Mouse (Mus musculus) layer of hippocampus, postnatal 10 days (tissue): ENCODE measurements around the gene Gse1. TPM values are rescaled to one million over a fixed set of nuclear protein-coding genes. Genes with fewer than 3 reads are reported as not detected.

ENCODE experiments used
- DNase-seq, 2 experiments: peaks; one replicate each; pipeline ENCODE4 v3.0.0; 2021; ENCODE audit warnings: low spot score in 2 of 2
- total RNA-seq, 2 experiments: library from RNA; stranded (reverse); gene quantifications; 2 replicates each; pipeline ENCODE4 v1.2.3; 2021

Gse1 gene
- total RNA-seq, 2 experiments from 2014 or later: 65.0 to 79.3 TPM

DNA sequence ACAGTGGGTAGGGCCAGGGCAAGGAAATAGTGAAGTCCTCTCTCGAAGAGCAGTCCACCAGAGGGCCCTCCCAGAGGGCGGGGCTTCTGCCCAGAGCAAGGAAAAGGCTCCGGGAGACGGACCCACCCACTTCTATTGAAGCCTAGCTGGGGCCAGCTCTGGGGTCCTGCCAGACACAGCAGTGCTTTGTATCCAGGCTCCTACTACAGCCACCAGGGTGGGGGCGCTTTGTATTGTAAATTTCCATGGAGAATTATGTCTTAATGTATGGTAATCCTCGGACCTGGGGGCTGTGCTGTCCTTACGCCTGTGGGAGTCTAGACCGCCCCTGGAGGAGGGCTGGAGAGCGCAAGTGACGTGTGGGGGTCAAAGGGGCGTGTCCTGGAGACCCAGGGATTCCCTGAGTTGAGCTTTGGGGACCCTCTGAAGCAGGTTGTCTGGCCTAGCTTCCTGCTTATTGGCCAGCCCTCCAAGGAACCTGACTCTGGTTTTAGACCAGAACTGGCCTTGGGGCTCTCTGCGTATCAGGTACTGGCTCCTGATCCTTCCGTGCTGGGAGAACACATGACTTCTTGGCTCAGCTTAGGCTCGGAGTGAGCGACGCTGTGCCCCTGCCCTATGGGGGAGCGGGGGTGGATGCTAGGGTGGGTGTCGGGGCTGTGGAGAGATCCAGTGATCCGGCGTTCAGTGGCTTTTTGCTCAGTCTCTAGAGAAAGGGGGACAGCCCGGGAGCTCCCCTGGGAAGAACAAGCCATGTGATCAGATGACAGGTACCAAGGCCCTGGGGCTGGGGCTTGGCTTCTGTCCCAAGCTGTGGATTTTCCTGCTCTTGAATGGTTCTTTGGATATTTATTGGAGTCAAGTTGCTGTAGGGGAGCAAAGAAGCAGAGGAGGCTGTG, 281.1 kb downstream of the Gse1 start:
- DNase-seq: no peak

DNA sequence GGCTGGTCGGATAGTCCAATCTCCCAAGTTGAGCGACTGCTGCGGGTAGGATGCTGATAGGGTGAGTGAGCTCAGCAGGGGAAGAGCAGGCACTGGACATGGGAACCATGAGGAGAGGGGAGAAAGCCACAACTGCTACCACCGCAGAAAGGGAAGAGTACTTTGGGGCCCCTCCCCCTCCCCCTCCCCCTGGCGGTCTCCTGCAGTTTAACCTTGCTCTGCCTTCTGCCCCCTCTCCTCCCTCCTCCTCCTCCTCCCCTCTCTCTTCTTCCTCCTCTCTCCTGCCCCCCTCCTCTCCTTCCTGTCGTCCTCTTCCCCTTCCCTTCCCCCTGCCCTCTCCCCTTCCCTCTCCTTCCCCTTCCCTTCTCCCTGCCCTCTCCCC, 281.8 kb downstream of the Gse1 start:
- DNase-seq: no peak

DNA sequence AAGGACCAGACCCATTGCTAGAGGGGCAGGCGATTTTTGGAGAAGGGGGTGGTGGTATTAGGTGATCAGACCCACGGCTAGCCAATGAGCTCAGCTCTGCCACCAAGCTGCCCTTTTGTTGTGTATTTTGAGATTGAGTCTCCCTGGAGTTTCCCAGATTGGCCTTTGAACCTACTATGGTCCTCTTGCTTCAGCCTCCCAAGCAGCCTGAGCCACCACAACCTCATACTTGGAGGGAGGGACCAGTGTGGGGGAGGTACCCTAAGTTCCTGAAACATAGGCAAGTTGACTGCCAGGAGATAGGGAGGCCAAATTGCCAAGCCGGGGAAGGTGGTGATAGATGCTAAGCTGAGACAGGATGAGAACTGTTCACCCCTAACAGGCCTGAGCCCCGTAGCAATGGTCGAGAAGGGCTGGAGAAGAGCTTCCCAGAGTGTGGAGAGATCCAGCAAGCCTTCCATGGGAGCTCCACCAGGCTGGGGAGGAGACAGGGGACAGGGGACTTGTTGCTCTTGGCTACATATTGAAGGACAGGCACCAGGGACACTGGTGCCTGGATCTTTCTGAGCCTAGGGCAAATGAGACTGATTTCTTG, 282.7 kb downstream of the Gse1 start:
- DNase-seq: no peak

DNA sequence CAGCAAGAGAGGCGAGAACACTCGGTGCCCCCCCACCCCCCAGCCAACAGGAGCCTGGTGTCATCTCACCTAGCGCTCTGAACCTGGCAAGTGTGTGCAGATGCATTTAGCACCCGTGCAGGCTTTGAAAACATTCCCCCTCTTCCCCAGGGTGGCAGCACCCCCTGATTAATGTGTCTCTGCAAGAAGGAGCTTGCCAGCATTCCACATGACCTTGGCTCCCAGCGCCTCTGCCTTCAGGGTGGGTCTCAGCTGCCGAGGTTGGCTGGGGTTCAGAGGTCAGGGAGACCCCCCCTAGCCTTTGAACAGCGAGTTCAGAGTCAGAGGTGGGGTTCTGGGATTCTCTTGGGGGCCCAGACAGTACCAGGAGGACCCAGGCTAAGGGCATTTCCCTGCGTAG, 283.5 kb downstream of the Gse1 start:
- DNase-seq: no peak

DNA sequence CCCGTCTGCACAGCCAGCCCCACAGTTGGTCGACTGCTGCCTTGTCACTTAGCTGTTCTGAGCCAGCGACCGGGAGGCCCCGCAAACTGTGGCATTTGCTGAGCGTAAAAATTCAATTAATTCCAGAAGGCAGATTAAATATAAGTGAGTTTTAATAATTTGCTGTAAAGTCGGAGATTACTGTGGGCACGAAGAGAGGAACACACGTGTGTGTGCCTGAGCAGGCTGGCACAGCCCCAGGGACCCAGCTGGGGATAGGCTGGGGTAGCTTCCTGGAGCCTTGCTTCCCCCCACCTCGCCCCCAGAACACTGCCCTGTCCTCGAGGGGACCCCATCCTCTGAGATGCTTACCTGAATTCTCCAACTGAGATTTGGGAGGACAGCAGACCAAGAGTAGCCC, 284.1 kb downstream of the Gse1 start:
- DNase-seq: no peak

DNA sequence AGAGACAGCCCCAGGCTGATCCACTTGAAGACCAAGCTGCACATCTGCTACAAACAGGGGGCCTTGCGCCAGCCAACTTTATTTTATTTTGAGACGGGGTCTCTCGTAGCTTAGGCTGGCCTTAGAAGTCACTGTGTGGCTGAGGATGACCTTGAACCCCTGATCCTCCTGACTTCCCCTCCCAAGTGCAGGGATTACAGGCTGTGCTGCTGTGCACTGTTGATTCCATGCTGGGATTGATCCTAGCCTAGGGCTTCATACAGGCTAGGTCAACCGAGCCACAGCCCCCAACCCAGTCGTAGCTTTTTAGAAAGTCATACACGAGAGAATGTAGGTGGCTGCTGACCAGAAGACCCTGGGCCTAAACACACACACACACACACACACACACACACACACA, 284.9 kb downstream of the Gse1 start:
- no peak for DNase-seq

DNA sequence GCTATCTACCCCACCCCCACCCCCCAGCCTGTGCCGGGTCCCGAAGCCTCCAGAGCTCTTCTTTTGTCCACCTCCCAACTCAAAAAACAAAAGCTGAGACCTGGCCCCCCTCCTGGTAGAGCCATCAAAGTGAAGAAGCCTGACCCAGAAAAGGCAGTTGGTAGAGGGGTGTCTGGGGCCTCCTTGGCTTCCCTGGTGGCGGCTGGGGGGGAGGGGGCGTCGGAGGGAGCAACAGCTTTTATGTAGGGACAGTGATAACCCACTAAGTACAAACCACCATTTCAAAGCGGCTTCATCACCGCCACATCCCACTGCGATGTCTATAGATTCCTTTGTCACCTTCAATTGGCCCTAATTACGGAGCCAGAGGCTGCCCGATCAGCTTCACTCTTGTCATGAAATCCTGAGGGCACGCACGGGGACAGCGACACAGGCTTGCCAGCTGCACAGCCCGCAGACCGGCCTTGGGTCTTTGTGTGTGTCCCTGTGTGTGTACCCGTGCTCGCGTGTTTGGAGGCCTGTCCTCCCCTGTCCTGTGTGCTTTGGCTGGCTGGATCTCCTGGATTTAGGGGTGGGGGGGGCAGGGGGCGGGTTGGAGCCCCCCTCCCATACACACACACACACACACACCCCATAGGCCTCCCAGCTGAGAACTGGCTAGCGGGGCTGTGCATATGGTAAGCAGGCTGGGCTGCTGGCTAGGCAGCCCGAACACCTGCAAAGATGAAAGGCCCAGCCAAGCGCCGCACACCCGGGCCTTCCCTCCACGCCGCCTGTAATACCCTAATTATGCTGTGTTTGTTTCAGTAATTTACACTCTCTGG, 285.6 kb downstream of the Gse1 start:
- DNase-seq: no peak

DNA sequence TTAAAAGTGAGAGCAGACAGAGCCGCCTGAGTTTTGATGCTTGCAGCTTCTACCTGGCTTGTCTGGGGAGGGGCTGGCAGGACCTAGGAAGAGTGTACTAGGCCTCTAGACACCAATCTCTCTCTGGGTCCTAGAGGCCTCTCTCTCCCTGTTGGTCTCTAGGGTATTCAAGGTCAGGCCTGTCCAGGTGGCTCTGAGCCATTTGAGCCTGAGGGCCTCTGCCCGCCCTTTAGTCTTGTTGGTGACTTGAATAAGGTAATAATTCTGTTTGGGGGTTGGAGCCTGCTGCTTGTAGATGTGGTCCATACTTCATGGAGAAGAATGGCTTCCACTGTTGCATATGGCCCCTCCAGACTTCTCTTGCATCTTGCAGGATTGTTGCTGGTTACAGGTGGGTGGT, 287.0 kb downstream of the Gse1 start:
- DNase-seq: no peak

DNA sequence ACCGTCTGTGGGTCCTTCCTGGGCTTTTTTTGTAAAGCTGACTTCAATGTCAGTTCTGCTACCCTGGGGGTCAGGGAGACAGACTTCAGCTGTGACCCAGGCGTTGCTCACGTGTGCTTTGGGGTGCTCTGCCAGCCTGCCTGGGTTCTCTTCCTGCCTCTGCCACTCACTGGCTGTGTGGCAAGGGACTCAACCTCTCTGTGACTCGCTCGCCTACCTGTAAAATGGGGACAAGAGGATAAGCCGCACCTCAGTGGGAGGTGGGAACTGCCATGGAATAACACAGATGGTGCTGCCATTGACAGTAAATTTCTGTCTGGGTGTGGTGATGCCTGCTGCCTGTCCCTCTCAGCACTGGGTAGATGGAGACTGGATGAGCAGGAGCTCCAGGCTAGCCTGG, 287.4 kb downstream of the Gse1 start:
- no peak for DNase-seq

DNA sequence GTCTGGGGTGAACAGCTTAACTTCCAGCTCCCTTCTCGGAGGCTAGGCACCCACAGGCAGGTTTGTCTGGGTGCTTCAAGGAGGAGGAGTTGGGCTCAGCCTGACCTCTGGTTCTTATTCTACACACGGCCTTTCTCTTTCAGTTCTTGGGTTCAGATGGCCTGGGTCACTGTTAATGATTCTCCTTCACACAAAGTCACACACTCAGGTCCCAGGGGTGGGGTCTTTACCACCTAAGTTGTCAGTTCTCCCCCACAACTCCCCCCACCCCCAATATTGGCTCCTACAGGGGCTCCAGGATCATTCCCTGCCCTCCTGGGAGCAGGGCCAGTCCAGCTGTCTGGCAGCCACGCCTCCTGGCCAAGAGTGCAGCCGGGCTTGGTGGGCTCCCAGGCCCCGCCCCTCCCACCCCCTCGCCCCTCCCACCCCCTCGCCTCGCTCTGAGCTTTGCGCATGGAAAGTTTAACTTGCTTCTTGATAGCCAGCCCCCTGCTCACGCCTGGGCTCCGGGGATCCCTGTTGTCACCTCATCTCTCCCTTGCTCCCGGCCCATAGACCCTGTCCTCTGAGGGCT, 288.0 kb downstream of the Gse1 start:
- no peak for DNase-seq

DNA sequence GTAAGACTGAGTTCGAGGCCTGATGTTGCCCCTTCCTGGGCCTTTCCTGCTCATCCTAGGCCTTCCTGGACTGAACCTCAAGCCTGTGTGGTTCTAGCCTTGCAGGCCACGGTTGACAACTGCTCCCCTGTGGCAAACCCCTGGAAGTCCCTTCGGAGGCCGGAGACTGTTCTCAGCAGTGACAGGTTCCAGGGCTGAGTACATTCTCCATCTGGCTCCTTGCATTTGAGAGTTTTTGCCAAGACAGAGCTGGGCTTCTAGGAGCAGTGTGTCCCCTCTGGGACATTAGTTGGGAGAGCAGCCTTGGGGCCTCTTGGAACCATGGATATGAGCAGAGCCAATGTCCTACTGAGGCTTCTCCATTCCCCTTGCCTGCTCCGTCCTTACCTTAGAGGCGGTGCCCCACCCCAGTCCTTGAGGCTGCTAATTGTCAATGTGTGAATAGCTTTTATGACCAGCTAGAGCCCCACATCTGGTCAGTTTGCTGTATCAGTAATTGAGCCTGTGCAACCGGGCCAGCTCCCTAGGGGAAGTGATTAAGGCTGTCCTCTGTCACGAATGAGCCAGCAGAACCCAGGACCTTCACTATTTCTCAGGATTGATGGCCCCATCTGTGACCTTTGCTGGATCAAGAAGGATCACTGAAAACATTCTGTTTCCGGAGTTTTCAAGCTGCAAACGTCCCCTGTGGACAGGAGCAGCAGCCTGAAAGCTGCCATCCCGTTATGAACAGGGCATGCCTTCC, 289.6 kb downstream of the Gse1 start:
- DNase-seq: no peak

DNA sequence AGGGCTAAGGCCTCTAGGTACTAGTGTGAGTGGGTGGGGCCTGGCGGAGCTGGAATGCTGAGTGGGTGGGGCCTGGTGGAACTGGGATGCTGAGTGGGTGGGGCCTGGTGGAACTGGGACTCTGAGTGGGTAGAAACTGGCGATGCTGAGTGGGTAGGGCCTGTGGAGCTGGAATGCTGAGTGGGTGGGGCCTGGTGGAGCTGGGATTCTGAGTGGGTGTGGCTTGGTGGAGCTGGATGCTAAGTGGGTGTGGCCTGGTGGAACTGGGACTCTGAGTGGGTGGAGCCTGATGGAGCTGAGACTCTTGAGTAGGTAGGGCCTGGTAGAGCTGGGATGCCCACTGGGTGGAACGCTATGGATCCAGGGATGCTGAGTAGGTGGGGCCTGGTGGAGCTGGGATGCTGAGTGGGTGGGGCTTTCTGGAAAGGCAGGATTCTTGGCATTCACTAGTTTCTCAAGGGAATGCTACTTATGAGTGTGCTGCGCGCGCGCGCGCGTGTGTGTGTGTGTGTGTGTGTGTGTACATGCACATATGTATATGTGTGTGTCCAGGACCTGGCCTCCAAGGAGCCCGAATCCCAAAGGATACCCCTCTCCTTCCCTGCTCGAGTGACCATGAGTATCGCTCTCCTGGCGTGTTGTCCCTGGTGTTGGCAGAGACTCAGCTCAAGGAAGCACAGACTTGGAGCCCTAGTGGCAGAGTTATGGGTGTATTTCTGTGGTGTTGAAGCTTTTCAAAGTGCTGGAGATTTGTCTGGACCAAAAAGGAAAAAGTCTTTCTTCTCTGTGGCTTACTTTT, 290.7 kb downstream of the Gse1 start:
- DNase-seq: no peak

DNA sequence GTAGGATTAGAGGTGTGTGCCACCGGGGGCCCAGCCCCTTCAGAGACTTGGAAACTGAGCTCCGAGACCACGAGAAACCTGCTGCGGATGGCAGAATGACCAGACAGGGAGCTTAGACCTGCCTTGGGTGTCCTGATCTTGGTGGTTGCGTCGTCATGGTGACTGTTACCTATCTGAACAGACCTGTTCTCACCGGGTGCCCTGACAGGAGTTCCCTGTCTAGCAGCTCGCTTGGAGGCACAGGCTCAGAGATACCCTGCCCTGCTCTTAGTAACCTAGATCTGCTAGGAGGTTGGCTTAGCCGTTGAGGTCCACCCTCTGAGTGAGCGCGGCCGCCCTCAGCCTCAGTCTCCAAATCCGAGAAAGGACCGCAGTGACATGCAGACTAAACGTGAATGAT, 292.0 kb downstream of the Gse1 start:
- no peak for DNase-seq

DNA sequence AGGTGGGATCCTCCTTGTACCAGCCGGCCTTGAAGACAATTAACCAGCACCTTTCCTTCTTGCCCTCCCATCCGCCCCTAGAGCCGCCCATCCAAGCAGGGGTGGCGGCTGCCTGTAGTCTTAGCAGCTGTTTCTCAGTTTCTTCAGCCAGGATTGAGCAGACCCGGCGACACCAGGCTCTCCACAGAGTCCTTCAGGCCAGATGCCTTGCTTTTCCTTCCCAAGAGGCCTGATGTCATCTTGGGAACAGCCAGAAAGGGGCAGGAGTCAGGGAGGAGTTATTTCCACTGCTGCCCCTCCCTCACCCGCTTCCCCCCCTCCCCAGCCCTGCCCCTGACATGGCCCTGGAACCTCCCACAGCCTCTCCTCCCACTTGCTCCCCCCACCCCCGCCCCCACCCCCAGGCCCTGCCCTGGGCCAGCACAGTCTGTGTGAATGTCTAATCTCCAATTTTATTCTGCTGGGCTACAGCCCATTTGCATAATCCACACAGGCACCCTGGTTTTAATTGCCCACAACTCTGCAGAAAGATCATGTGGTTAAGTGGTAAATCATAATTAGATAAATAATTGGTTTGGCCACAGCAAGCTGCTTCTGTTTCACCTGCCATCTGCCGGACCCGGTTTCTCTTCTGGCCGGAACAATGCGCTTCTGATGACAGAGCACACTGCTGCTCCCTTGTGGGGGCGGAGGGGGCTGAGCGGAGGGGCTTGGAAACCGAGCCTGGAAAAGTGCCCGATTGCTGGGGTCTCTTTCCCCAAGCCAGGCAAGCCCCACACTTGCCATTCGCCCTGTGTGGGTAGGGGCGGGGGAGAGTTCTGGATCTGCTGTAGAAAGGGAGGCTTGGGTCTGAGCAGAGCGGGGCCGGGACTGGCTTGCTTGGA, 292.7 kb downstream of the Gse1 start:
- peak; percentile 75 to 82 for DNase-seq

DNA sequence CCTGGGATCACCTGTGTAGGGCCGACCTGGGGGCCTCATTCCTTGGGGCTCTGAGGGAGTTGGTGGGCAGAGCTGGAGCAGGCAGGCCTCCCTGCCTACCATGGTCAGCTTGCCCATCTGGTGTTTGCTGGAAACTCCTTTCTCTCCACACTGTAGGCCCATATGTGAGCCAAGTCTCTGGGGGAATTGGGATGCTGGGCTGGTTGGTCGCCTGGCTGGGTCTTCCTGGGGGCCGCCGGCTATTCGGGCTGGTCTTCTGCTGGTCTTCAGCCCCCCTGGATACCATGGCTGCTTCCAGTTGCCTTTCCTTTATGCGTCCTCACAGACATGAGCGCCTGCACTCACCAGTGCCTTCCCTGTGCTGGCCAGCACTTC, 293.3 kb downstream of the Gse1 start:
- DNase-seq: no peak

DNA sequence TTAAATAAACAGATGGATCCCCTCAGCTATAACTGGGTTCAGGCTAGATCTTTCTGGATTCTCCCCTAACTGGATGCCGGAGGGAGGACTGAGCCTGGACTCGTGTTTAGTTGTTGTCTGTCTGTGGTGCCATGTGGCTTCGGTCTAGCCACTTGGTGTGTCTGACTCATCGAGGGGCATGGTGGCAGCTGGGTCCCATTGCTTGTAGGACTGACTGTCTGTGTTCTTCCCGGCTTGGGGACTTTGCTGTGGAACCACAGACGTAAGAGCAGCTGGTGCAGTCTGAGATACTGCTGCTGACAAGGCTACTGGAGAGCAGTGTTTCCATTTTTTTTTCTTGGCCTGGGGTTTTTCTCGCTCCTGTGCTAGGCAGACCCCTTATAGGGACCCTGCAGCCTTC, 295.4 kb downstream of the Gse1 start:
- DNase-seq: no peak

DNA sequence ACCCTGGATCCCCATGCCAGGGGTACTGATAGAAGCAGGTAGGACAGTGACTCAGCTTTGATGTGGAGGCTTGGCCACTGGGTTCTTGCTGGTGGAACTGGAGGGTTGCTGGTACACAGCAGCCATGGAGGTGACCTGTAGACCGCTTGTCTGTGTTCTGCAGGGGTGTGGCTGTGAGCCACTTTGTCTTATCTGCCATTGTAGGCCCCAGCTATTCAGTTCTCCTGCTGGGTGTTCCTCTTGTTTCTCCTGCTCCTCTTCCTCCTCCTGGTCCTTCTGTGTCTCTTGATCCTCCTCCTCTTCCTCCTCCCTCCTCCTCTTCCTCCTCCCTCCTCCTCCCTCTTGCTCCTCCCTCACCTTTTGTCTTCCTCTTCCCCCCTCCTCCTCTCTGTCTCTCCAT, 296.9 kb downstream of the Gse1 start:
- DNase-seq: no peak

DNA sequence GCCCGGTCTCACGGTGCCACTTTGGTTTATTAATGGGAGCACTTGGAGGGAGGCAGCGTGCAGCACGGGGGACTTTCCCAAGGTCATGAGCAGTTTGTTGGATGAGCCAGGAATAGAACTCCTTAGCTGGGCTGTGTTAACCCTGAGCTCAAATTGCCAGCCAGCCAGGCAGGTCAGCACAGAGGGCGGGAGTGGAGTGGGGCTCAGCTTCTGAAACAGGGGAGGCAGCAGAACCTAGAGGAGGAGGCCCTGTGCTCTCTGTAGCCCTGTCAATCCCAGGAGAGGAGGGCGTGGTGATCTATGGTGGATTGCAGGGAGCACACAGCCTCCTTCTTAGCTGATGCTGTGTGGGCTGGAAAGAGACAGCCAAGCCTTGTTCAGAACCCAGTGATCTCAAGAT, 297.6 kb downstream of the Gse1 start:
- DNase-seq: no peak

DNA sequence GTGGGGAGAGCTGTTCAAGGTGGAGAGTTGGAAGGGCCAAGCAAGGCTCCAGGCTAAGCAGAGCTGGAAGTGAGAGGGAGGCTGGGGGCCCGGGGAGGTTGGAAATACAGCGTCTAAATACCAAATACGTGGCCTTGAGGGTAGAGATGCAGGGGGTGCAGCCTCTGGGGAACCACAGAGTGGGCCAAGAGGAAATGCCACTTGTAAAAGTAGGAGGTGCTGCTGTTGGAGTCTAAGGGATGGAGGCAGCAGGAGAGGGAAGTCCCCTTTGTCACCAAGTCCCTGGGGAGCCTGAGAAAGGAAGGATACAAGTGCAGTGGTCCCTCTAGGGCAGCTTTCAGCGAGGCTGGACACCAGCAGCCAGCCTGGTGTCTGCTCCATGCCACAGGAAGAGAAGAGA, 298.3 kb downstream of the Gse1 start:
- no peak for DNase-seq
